Mouse (Mus musculus) kidney, postnatal 0 days (tissue): ENCODE results near the gene Psmb11. TPM values are rescaled to one million over a fixed set of nuclear protein-coding genes. Genes with fewer than 3 reads are reported as not detected.

ENCODE experiments used
- ATAC-seq: fragments of 200-750 bp; cut with Nextera tagmentation; replicated peaks from 2 replicates; pipeline ENCODE4 v1.8.0; 2017; ENCODE audit warnings: low read depth, moderate number of reproducible peaks, moderate TSS enrichment, moderate library complexity; ENCODE audit not compliant: low FRiP score
- DNase-seq: peaks from one replicate; pipeline ENCODE4 v3.0.0-alpha.2; 2016; ENCODE audit warnings: low spot score
- H3K27ac ChIP-seq: fragments of 300-500 bp; sonication (generic); 2 replicates; pipeline ENCODE4 v1.5.1; 2014; ENCODE audit warnings: mild to moderate bottlenecking
- H3K27me3 ChIP-seq: fragments of 300-500 bp; sonication (generic); 2 replicates; pipeline ENCODE4 v1.6.1; 2014; ENCODE audit warnings: low read length, mixed read lengths; ENCODE audit not compliant: insufficient read depth
- H3K36me3 ChIP-seq: fragments of 300-500 bp; sonication (generic); 2 replicates; pipeline ENCODE4 v1.6.1; 2014; ENCODE audit warnings: low read length, mixed read lengths; ENCODE audit not compliant: insufficient read depth
- H3K4me1 ChIP-seq: fragments of 300-500 bp; sonication (generic); replicated peaks from 2 replicates; pipeline ENCODE4 v1.6.1; 2014; ENCODE audit warnings: antibody characterized with exemption, low read length, mixed read lengths; ENCODE audit not compliant: insufficient read depth
- H3K4me2 ChIP-seq: fragments of 300-500 bp; sonication (generic); 2 replicates; pipeline ENCODE4 v1.6.1; 2014; ENCODE audit warnings: mild to moderate bottlenecking, low read length, moderate library complexity, mixed read lengths
- H3K4me3 ChIP-seq: fragments of 300-500 bp; sonication (generic); replicated peaks from 2 replicates; pipeline ENCODE4 v1.5.1; 2014; ENCODE audit warnings: low read depth, low read length
- H3K9ac ChIP-seq: fragments of 300-500 bp; sonication (generic); 2 replicates; pipeline ENCODE4 v1.6.1; 2014; ENCODE audit warnings: low read depth, low read length
- H3K9me3 ChIP-seq: fragments of 300-500 bp; sonication (generic); replicated peaks from 2 replicates; pipeline ENCODE4 v1.6.1; 2016; ENCODE audit warnings: low read length, inconsistent platforms, mixed read lengths
- CTCF ChIP-seq: IDR thresholded peaks from 2 replicates; pipeline ENCODE4 v1.5.1; 2016; ENCODE audit warnings: antibody characterized with exemption, low read depth, mild to moderate bottlenecking, moderate library complexity
- WGBS: fragments of 180-500 bp; shearing (Covaris S2); extraction: QIAGEN DNeasy Blood & Tissue Kit; methylation state at CpG from one replicate; pipeline ENCODE4 v1.1.7; 2014; 5-methylcytosine and 5-hydroxymethylcytosine counted together
- polyA plus RNA-seq: library from polyadenylated mRNA; unstranded; fragments of >200 nt; fragmentation: Nextera tagmentation; extraction: Ambion mirVana; gene quantifications from 2 replicates; pipeline ENCODE4 v1.2.1, GENCODE M21; 2015

Psmb11 gene
- polyA plus RNA-seq, 1 experiment from 2014 or later: not detected

DNA sequence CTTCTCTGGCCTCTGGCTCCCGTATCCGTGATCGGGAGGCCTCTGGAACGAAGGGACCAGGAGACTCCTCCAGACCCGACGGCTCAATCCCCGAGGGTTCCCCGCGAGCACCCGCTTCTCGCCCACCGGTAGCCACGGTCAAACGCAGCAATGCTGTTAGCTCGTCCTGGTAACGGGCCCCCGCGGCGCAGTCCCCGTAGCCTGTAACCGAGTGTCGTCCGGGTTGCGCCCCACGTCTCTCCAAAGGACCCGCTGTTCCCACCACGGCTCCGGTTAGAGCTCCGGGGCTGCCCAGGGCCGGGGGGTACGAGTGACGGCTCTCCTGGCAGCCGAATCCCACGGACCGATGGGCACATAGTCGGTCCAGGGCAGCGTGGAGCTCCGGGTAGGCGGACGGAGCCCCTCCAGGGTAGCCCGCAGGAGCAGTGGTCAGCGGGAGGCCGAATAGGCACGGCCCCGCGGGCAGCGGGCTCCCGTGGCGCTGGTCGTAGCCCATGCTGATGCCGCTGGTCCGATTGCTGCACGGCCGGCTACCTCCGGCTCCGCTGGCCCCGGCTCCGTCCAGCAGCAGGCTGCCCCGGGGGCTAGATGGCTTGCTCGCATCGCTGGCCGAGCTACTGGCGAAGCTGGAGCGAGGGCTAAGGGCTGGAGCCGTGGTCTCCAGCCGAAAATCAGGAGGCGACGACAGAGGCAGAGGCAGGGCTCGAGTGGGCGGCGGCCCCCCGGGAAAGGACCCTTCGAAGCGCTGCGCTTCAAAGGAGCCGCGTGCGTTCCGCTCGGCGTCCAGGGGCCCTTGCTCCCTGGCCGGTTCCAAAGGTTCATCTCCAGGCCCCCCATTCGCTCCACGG, 44.8 kb upstream of the Psmb11 start:
- Histone ChIP-seq H3K9me3 (no peaks in the 10 kb centered on the region), H3K9ac (peak overlapping the region; percentile 93), H3K27ac (peak overlapping the region; percentile 94), H3K4me2 (peak overlapping the region; percentile 85), H3K36me3 (no peaks in the 10 kb centered on the region), H3K27me3 (no peaks in the 10 kb centered on the region), H3K4me1 (peaks cover 42% of the 10 kb centered on the region), H3K4me3 (peak overlapping the region; percentile 85)
- TF ChIP-seq CTCF: no peak
- WGBS: under 1% methylated on average over 82 of the region's 84 CpGs
- peak; percentile 38 for DNase-seq
- ATAC-seq: peak; percentile 0; the same call in 1 of the 2 replicates

DNA sequence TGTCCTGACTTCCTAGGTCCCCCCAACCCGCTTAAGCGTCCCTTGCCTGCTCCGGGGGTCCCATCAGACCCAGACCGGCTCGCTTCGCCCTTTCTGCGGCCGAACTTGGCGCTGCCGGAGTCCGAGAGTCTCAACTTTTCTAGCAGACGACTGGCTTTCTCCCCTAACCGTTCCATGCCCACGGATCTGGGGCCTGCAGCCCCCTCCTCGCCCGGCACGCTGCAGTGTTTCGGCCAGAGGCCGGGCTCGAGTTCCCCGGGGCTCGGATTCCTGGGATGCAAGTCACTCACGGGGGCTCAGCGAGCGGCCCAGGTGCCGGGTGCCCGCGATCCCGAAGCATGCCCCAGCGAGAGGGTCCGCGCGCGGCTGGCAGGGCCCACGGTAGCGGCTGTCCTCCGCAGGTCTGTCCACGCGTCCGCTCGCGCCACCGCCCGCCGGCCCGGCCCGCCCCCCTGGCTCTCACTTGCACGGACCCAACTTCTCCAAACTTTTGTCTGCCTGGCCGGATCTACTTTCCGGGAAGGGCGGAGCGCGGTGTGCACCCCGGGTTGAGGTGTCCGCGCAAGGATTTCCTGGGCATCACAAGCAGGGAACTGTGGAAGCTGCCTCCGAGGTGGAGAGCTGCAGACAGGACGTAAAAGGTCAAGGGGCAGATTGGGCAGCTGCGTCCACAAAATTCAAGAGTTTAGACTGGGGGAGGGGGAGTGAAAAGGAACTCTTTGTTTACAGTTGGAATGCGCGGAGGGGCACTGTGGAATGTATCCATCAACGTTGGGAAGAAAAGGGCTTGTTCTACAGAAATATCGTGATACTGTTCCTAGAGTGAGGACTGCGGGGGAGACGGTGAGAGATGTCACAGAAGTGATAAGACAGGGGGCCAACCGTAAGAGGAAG, 43.9 kb upstream of the Psmb11 start, which contains the start of gene Ajuba:
Ajuba (minus strand) TSS at position 470 of the 894 bp plus-strand sequence.
- Histone ChIP-seq H3K27me3 (no peaks in the 10 kb centered on the region), H3K4me1 (peaks cover 36% of the 10 kb centered on the region), H3K36me3 (no peaks in the 10 kb centered on the region), H3K9ac (peak within 1 kb of the TSS; percentile 93), H3K9me3 (no peaks in the 10 kb centered on the region), H3K4me2 (peak within 1 kb of the TSS; percentile 85), H3K27ac (peak within 1 kb of the TSS; percentile 94), H3K4me3 (peak within 1 kb of the TSS; percentile 85)
- under 1% methylated on average over 65 of the region's 66 CpGs for WGBS
- ATAC-seq (peak; percentile 64), DNase-seq (peak; percentile 96)
- no peak for TF ChIP-seq CTCF

DNA sequence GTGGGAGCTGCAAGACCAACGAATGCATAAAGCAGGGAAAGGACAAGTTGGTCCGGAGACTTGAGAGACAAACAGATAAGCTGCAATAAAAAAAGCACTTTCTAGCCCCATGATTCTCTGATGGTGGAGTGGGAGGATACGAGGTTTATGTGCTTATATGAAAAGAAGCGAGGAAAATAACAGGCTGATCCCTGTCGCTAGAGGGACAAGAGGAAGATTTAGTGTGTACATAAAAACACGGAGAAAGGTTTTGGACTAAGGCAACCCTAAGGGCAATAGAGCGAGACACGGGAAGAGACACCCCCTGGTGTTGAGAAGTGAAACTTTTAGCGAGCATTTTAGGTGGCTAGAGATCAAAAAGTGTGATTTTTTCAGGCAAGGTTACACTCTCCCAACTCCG, 43.2 kb upstream of the Psmb11 start:
- peak overlapping the region; percentile 85 for H3K4me3 ChIP-seq
- H3K9ac ChIP-seq: peak overlapping the region; percentile 93; the same call in 1 of the 2 replicates
- H3K9me3 ChIP-seq: no peaks in the 10 kb centered on the region
- ATAC-seq (peak; percentile 23; the same call in 1 of the 2 replicates), DNase-seq (peak; percentile 95)
- H3K27me3 ChIP-seq: no peaks in the 10 kb centered on the region
- H3K4me2 ChIP-seq: peak overlapping the region; percentile 85
- WGBS: 0% methylated on average over 10 of the region's 10 CpGs
- TF ChIP-seq CTCF: peak; percentile 84
- peak overlapping the region; percentile 94 for H3K27ac ChIP-seq
- H3K36me3 ChIP-seq: no peaks in the 10 kb centered on the region
- peaks cover 30% of the 10 kb centered on the region for H3K4me1 ChIP-seq

DNA sequence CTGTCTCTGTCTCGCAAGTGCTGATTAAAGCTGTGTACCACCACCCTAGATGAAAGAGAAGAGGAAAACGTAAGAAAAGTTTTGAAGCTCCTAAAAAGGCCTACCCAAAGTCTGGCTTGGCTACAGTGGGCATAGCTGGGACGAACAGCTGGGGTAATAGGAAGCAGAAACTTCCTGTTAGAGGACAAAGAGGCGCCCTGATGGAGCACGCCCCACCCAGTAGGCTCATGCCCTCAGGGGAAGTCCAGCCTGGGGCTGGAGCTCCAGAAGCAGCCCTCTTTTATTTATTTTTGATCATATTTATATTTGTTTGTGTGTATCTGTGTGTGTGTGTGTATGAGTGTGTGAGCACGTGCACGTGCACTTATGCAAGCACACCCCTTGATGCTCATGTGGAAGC, 41.6 kb upstream of the Psmb11 start:
- Histone ChIP-seq H3K9me3 (no peaks in the 10 kb centered on the region), H3K4me3 (no peak overlapping the region), H3K36me3 (peaks cover 6% of the 10 kb centered on the region; the same call in 1 of the 2 replicates), H3K9ac (no peak overlapping the region), H3K4me2 (no peak overlapping the region), H3K27ac (no peak overlapping the region), H3K27me3 (no peaks in the 10 kb centered on the region), H3K4me1 (peaks cover 14% of the 10 kb centered on the region)
- ATAC-seq: no peak
- no peak for TF ChIP-seq CTCF
- WGBS: 81% methylated on average over 7 of the region's 7 CpGs
- DNase-seq: no peak

DNA sequence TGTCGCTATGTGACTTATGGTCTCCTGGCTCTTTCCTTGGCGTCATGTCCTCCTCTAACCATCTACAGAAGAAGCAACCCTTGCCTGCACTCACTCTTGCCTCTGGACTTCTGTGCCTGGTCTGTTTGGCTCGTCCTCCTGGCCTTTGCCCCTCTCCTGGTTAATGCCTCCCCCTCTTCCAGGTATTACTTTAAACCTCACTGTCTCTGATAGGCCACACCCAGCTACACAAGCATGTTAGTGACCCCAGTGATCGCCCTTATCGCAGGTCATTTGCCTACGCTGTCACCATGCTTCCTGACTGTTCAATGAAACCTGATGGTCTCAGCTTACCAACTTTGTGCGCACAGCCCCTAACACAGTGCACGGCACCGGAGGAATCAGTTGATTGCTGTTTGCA, 38.7 kb upstream of the Psmb11 start:
- ATAC-seq (no peak), DNase-seq (no peak)
- TF ChIP-seq CTCF: no peak
- Histone ChIP-seq H3K27me3 (no peaks in the 10 kb centered on the region), H3K9me3 (no peaks in the 10 kb centered on the region), H3K36me3 (peaks cover 11% of the 10 kb centered on the region; the same call in 1 of the 2 replicates), H3K4me1 (peaks cover 7% of the 10 kb centered on the region; the same call in 1 of the 2 replicates), H3K4me2 (no peak overlapping the region), H3K9ac (no peak overlapping the region), H3K4me3 (no peak overlapping the region), H3K27ac (no peak overlapping the region)
- WGBS: 89% methylated on average over 9 of the region's 9 CpGs
